Mouse (Mus musculus): ENCODE results near the gene Hnrnpll. TPM values are rescaled to one million over a fixed set of nuclear protein-coding genes. Genes with fewer than 3 reads are reported as not detected.
"Not testable (repeated sequence)": the region's sequence is repeated elsewhere in the genome, so short reads cannot be mapped to it uniquely, and the experiment has no call there.

Hnrnpll gene
- polyA plus RNA-seq, 1 experiment, result 10.1 TPM

DNA sequence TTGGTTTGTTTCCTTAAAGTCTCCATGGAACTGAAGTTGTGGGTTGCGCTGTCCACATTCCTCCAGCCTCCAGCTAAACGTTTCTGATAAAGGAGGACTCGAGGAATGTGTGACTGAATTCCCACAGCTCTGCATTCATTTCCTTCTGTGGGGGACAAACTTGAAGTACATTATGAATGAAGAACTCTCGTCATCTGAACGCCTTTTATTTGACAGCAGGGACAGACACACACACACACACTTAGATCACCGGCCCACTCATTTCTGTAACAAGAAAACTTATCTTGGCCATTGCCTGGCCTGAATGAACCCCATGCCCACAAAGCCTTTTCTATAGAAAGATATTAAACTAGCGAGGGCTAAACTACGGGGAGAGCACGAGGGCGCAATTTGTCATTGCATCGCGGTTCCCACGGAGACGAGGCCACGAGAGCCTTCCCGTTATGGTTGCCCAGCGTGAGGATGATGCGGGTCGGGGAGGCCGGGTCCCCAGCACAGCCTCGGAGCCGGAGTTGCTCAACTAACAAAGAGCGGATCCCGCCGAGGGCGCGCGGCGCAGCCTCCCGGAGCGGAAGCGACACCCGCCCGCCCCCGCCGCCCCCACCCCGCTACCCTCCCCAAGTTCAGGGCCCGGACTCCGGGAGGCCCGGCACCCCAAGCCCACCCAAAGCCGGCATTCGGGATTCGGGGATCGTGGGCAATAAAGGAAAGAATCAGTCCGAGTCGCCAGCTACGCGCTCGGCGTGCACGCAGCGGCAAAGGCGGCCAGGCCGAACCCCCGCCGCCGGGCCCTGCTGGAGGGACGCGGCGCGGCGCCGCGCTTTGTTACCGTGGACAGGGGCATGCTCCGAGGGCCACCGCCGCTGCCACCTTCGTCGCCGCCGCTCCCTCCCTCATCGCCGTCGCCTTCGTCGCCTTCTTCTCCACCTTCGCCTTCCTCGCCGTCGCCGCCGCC, 1.0 kb downstream of the Hnrnpll start:
- WGBS, result under 1% methylated on average over 81 of the region's 83 CpGs
- no peak for DNase-seq (ENCODE audit: low read depth, low spot score)

DNA sequence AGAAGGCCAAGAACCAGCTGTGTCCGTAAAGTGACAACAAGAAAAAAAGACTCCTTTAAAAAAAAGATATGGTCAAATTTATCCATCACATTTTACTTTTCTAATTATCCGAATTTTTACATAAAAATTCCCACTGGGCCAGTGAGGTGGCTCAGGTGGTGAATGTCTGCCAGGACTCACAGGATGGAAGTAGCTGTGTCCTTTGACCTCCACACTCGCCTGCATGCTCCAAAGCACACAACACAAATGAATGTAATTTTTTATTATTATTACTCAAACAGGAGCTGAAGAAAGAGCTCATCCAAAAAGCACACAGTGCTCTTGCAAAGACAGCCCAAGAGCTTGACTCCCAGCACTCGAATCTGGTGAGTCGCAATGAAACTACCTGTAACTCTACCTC, 2.0 kb downstream of the Hnrnpll start:
- WGBS, result 15% methylated on average over 5 of the region's 5 CpGs
- no peak for DNase-seq (ENCODE audit: low read depth, low spot score)

DNA sequence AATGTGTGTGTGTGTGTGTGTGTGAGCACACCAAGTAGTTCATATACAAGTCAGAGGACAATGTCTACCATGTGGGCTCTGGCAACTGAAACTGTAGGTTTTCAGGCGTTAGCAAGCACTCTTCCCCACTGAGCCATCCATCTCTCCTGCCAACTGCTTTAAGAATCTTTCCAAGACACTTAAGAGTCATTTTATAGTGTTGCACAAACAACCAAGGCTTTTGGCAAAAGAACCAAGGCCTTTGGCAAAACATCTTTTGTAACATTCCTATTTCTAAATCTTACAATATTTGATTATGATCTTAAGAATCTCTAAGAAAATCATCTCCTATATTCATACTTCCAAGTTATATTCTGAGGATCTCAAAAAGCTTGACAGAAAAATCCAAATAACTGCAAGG, 2.4 kb downstream of the Hnrnpll start:
- 3% methylated on average over 1 of the region's 1 CpGs for WGBS

DNA sequence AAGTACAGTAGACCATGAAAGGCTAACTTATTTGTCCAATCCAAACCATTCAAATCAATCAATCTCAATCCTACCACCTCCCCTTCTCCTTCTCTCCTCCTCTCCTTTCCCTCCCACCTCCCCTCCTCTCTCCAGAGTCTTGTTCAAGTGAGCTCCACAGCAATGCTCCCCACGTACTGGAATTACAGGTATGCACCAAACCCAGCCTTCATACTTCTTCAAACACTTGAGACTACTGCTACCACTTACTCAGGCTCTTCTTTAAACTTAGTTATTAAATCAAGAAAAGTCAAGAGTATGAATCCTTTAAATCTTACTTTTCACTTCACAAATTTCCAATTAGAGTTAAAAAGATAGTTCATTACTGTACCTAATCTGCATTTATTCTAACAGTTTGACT, 3.6 kb downstream of the Hnrnpll start:
- DNase-seq (ENCODE audit: low read depth, low spot score), result no peak
- WGBS, result 30% methylated on average over 1 of the region's 1 CpGs

More for the DNA sequence above, 2.4 kb downstream of the Hnrnpll start:
- no peak for DNase-seq (ENCODE audit: low read depth, low spot score)

DNA sequence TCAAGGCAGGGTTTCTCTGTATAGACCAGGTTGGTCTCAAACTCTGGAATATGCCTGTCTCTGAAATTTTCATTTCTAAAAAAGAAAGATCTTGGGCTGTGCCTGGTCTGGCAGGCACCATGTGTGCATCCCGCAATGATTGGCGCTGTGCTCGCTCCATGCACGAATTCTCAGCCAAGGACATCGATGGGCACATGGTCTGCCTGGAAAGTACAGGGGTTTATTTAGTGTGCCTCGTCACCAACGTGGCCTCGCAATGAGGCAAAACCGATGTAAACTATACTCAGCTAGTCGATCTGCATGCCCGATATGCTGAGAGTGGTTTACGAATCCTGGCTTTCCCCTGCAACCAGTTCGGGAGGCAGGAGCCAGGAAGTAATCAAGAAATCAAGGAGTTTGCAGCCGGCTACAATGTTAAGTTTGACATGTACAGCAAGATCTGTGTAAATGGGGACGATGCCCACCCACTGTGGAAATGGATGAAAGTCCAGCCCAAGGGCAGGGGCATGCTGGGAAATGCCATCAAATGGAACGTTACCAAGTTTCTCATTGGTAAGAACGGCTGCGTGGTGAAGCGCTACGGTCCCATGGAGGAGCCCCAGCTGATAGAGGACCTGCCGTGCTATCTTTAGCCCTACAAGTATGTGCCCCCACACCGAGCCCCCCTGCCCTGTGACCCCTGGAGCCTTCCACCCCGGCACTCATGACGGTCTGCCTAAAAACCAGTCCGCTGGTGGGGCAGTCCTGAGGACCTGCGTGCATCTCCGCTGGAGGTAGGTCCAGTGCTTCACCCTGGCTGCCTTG, 8.0 kb downstream of the Hnrnpll start:
- 81% methylated on average over 27 of the region's 27 CpGs for WGBS
- no peak for DNase-seq (ENCODE audit: low read depth, low spot score)

DNA sequence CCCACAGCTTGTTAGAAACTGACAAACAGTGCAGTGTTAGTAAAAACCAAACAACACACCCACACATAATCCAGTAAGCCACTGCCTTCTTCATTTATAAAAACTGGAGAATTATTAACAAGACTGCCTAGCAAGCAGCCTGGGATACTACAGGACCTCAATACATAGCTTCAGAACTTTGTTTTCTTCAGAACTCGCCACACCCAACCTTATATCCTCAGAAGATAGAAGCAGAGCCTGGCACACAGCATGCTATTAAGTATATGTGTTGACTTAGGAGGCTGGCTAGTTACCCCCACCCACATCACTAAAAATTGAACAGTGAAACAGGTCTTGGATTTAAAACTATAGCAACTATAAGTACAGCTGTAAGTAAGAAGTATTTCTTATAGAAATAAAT, 10.5 kb downstream of the Hnrnpll start:
- 37% methylated on average over 1 of the region's 1 CpGs for WGBS
- DNase-seq (ENCODE audit: low read depth, low spot score), result peak; percentile 60

DNA sequence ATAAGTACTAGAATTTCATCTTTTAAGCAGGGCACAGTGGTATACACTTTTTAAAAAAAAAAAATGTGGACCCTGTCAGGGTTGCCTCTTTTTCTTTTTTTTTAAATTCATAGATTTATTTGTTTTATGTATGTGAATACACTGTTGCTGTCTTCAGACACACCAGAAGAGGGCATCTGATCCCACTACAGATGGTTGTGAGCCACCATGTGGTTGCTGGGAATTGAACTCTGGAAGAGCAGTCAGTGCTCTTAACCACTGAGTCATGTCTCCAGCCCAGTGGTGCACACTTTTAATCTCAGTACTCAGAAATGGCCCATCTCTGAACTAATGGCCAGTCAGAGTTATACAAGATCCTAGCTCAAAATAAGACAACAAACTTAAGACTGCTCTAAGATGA, 12.8 kb downstream of the Hnrnpll start:
- DNase-seq (ENCODE audit: low read depth, low spot score), result not testable (repeated sequence)

DNA sequence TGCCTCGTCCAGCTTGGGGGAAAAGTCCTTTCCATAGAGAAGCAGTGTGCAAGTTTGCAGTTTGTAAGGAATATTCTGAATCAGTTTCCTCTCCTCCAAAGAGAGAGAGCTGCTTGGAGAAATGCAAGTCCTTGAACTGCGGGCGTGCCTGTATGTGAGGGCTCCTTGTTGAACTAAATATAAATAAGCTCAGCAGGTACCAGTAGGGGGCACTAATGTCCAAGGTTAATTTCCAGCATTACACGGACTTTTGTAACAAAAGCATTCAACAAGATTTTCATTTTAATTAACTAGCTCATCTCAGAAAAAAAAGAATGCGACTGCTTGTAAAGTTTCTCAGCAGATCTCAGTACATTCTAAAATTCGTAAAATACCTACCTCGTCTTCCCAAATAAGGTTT, 13.9 kb downstream of the Hnrnpll start:
- DNase-seq (ENCODE audit: low read depth, low spot score), result peak; percentile 66
- 46% methylated on average over 7 of the region's 7 CpGs for WGBS

DNA sequence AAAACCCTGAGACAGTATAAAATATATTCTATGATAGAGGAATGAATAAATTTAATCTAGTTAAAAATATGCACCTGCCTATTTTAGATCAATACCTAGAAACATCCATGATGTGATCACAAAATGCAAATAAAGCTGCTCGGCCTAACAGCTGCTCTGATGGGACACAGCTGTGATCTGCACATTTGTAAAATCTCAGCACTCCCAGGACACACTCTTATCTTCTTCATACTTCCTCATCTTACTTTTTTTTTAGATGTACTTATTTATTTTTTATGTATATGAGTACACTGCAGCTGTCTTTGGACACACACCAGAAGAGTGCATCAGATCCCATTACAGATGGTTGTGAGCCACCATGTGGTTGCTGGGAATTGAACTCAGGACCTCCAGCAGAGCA, 20.4 kb downstream of the Hnrnpll start:
- 62% methylated on average over 1 of the region's 1 CpGs for WGBS
- DNase-seq (ENCODE audit: low read depth, low spot score), result no peak

DNA sequence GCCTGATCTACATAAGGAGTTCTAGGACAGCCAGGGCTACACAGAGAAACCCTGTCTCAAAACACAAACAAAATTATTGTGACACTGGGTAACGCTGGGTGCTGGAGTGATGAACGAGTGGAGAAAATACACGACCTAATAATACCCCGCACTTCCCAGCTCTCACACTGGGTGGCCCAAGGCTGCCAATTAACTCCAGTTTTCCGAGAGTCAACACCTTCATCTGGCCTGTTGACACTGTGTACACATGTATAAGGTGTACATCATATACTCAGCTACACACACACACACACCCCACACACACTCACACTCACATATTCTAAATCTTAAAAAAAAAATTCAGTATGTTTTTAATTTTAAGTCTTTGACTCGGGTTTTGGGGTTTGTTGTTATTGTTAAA, 33.5 kb downstream of the Hnrnpll start:
- WGBS, result 85% methylated on average over 6 of the region's 6 CpGs
- no peak for DNase-seq (ENCODE audit: low read depth, low spot score)

DNA sequence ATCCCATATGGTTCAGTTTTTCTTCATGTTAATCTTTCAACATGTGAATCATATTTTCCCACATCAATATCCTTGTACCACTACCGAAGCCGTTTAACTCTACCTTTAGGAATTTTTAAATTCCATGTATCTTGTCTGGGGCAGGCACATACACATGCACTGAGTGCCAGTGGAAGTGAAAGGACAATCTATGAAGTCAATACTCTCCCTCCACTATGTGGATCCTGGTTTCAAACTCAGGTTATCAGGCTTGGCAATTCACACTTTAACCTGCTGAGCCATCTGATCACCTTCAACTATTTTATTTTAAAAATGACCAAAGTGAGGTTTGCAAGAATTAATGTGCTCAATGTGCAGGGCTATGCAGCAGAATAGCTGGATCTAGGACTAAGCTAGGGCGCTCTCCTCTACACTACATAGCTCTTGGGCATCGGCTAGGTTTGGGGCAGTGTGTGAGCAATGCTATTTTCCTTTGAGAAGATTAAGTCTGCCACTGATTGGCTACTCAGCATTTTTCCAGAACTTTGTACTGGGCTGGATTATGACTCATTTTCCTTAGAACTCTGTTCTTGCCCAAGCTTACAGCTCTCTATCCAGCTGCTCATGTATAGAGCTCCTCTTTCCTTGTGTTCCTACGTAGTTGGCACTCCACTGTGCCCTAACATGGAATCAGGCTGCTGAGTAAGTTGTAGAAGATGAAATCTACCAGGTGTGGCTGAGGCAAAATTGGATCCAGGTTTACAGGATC, 35.8 kb downstream of the Hnrnpll start:
- 78% methylated on average over 5 of the region's 5 CpGs for WGBS
- DNase-seq (ENCODE audit: low read depth, low spot score), result no peak

DNA sequence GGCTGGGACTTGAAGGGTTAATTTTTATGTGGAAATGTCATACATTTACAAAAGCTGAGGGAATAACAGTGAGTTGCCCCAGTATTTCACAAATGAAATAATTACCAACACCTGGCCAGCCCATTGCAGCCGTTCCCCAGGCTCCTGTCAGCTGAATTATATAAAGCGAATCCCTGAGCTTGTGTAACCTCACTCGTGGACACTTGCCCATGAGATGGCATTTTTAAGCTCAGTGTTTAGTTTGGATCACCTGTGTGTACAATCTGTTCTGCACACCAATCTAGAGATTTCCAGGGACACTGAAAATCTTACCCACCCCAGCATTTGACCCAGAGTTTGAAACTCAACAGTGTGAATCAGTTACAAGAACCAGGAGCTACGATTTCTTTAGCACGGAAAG, 40.0 kb downstream of the Hnrnpll start:
- WGBS, result 52% methylated on average over 5 of the region's 5 CpGs
- DNase-seq (ENCODE audit: low read depth, low spot score), result no peak

DNA sequence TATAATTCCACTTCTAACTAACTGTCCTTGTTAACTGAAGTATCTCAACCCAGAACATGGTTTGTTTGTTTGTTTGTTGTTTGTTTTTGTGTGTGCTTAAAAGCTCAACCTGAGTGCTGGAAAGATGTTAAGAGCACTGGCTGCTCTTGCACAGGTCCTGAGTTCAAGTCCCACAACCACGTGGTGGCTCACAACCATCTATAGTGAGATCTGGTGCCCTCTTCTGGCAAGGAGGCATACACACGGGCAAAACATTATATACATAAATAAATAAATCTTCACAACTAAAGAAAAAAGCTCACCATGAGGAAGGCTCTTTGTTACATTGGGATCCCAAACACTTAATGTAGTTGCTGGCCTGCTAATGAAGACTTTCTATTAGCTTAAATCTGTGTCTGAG, 41.6 kb downstream of the Hnrnpll start:
- 69% methylated on average over 2 of the region's 2 CpGs for WGBS
- no peak for DNase-seq (ENCODE audit: low read depth, low spot score)

DNA sequence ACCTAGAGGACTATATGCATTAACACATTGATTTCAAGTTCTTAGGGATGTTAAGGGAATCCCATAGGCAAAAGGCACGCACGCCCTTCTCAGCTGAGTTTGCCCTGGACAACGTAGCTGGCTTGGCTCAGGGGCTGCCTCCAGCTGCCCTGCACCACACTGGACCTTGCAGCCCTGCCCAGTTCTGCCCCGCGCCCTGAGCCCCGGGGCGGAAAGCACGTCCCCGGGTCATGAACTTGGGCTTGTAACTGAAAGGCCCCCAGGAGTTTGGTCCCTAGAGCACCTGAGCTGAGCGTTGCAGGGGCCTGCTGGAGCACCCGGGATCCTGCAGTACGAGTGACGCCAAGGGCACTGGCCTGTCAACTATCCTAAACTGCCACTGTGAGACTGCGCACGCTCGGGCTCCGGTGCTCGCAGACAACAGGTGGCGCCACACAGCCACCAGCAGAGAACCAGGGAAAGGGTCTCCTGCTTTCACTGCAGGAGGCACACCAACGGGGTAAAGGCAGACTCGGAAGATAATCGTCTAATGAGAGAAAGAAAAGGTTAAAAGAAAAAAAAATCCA, 43.1 kb downstream of the Hnrnpll start:
- WGBS, result 12% methylated on average over 22 of the region's 22 CpGs
- no peak for DNase-seq (ENCODE audit: low read depth, low spot score)

DNA sequence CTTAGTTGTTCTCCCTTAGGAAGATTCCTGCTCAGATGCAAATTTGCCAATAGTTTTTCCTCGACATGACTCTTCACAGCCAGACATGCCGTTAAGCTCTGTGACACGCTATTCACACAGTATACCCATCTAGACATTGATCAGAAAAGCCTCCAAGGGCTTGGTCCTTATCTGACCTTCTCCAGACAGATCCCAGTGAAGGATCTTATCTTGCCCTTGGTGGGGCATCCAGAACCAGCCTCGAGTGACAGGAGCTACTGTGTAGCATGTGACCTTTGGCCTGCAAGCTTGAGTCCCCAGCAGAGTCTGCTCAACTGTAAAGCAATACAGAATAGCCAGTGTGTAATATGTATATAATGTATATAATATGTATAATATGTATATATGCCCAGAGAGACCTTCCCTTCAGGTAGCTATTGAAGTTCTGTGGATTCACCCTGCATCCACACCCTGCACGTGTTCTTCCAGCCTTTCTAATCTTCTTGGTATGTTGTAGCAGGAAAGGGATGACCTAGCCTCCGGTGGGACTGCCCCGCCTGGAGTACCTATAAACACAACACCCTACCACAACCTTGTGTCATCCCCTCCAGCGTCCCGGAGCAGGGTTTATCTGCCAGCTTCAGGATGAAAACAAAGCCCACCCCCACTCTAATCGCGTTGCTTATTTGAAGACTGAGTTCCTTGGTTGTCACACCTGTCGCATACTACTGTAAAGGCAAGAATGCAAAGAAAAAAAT, 43.7 kb downstream of the Hnrnpll start:
- 42% methylated on average over 12 of the region's 12 CpGs for WGBS
- DNase-seq (ENCODE audit: low read depth, low spot score), result no peak

DNA sequence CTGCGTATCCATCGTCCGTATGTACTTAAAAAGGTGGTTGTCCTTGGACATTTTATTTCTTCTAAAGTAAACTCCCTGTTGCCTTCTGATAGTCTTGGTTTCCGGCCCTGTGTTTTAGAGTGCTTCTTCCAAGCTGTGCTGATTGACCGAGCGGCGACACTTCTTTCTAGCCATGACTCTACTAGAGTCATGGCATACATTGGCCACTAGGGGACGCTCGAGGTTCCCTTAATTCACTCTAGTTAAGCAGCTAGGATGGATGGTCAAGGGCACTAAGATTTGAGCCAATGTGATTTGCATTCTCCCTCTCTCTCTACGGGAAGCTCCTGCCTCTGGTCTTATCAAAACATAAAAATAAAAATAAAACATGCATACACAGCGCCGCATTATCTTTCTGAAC, 44.7 kb downstream of the Hnrnpll start:
- DNase-seq (ENCODE audit: low read depth, low spot score), result no peak
- 59% methylated on average over 12 of the region's 12 CpGs for WGBS

DNA sequence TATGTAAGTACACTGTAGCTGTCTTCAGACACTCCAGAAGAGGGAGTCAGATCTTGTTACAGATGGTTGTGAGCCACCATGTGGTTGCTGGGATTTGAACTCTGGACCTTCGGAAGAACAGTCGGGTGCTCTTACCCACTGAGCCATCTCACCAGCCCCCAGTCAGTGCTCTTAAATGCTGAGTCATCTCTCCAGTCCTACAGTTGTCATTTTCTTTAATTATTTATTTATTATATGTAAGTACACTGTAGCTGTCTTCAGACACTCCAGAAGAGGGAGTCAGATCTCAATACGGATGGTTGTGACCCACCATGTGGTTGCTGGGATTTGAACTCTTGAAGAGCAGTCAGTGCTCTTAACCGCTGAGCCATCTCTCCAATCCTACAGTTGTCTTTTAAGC, 45.7 kb downstream of the Hnrnpll start:
- WGBS, result 95% methylated on average over 4 of the region's 4 CpGs
- DNase-seq (ENCODE audit: low read depth, low spot score), result not testable (repeated sequence)

DNA sequence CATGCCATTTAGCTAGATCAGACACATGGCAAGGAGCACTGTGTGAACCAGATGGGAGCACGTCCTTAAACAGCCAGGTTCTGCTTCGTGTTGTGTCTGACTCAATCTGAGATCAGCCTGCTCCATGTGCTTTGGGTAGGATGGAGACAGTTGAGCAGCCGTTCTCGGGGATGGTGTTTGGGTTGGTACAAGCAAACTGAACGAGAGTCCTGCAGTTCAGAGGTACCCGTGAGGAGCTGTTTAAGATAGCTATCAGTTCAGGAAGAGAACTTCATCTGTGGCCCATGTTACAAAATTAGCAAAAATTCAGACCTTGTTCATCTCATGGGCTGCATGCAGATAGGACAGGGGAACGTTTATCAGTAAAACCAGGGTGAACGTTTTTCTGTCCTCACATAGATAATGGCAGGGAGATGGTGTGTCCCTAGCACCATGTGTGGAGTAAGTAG, 47.7 kb downstream of the Hnrnpll start:
- WGBS, result 79% methylated on average over 8 of the region's 8 CpGs
- no peak for DNase-seq (ENCODE audit: low read depth, low spot score)

DNA sequence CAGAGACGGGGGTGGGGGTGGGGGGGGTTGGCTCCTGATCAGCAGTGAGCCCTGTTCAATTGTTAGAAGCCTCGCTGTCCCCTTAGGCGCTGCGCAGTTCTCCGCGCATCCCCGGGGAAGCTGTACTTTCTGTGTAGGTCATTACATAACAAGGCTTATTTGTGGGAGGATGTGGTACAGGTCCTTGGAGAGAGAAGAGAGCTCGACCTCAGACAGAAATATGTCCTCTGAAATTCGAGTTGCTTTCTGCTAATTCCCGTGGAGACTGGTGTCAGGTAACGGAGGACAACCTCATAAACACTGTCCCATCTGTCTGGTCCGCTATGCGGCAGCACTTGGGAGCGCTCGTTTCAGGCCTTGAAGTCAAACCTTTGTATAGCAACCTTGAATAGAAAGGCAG, 52.2 kb downstream of the Hnrnpll start:
- WGBS, result 73% methylated on average over 15 of the region's 15 CpGs
- DNase-seq (ENCODE audit: low read depth, low spot score), result no peak
